Mouse (Mus musculus): Measurements from ENCODE around the gene Ergic2.

DNA sequence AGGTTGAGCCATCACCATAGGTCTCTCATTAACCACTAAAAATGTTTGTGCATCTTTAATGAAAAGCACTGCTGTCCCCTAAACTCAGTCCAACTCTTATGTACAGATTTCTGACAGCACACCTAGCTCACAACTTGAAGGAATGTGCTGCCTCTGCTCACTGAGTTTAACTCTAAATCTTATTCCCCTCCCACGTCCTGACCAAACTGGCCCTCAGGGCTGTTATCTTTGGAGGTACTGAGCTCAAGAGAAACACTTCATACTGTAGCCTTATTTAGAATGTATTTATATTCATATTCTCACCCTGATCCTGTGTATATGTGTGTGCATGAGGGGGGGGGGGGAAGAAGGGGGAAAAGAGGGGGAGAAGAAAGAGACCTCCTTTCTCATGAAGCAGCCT lies 4.7 kb downstream of the Ergic2 start:
- TF ChIP-seq CTCF (IDR thresholded peaks at IDR 0.05; ENCODE audit: extremely low read depth, insufficient read depth, insufficient read length, insufficient replicate concordance), result no peak
- TF ChIP-seq POLR2A (IDR thresholded peaks at IDR 0.05; ENCODE audit: low read depth, low read length), result no peak
